Mouse (Mus musculus): Measurements from ENCODE around the gene Jhy.

Jhy gene

DNA sequence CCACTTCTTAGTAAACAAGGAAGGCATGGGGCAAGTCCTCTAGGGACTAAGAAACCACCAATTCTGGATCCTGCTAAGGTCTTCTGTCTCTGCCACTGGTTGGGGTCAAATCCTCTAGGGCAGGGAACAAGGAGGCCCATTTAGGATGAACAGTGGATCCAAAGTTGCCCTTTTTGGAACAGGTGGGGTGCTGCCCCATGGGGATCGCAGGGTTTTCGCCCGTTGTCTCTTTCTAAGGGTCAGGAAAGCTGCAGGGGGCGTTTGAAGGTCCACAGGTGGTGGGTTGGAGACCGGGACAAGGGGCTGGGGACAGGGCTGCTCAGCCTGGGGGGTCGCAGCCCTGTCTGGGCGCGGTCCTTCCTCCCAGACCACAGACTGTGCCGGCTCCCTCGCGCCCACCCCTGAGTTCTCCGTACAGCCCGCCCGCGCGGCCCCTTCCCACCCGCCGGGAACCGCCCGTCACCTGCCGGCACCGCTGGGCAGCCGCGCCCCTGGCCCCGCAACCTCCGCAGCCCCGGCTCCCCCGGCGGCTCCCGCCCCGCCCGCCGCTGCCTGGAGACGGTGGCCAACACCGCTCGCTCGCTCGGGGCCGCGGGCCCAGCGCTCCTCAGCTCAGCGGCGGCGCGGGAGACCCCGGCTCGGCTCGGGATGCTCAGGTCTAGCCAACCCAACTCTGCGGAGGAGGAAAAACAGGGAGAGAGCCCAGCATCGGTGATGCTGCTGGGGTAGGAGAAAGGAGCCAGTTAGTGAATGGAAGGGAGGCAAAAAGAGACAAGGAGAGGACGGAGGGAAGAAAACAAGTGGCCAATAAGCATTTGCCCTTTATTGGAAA lies at the start of gene Jhy:
Jhy (minus strand) TSS at position 533 of the 832 bp plus-strand sequence.
- no peak for DNase-seq (ENCODE audit: low read depth)

GRCm38 (mm10) chr9:41012456-41012855 lies 48.5 kb upstream of the Jhy start:
- DNase-seq (ENCODE audit: low read depth), result no peak

DNA sequence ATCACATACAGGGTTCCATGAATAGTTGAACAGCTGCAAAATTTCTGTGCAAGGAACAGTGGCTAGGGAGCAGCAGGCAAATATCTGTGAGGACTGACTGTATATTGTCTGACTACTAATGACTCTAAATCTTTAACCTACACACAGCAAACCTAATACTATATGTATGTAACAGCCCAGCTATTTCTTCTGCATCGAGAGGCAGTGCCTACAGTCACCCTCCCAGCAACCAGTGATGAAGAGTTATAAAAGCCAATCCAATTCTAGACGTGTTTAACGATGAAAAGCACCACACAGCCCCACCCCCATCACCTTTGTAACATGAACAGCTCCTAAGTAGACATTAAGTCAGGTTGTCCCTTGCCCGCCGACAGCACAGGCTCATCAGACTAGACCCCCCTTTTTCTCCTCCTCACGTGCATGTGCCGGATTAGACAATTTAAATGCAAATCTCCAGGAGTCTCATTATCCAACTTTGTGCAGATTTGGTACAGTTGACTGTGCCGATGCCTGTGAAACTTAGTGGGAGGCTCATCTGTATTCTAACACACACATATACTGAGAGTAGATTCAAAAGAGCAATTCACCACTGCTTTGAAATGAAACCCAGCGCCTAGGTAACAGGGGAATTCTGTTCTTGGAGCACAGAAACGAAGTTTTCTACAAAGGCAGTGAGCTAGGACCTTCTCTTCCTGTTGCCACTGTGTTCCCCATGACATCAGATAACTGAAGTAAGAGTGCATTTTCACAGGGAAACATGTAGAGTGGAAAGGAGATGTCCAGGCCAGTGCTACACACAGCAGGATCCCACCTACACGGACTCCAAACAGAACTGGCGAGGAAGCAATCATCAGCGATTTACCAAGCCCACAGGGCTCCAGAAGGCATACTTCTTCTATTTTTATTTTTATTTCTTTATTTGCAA lies 47.9 kb upstream of the Jhy start:
- DNase-seq (ENCODE audit: low read depth), result no peak

DNA sequence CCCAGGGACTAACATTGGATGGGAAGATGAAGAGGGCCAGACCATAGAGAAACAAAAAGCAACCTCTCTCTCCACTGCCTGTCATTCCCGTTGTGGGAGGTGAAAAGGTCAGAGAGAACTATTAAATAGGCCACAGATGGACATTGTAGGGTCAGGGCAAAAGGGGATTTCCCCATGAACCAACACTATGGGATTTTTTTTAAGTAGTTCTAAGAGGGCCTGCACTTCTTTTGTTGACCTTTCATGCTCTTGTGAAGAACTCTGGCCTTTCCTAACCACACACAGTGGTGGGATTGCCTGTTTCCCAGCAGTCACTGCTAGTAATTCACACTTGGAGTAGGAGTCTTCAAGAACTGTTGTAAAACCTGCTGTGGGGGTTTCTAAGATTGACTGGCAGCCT lies 43.9 kb upstream of the Jhy start:
- no peak for DNase-seq (ENCODE audit: low read depth)

GRCm38 (mm10) chr9:41004415-41004814 lies 40.5 kb upstream of the Jhy start, which contains the start of gene Crtam:
Gene Crtam, minus strand, starts transcription at chr9:41004628.
- DNase-seq (ENCODE audit: low read depth), result no peak

- no peak for DNase-seq (ENCODE audit: low read depth)
Observed at GRCm38 (mm10) chr9:40997116-40997779, 33.3 kb upstream of the Jhy start.

DNA sequence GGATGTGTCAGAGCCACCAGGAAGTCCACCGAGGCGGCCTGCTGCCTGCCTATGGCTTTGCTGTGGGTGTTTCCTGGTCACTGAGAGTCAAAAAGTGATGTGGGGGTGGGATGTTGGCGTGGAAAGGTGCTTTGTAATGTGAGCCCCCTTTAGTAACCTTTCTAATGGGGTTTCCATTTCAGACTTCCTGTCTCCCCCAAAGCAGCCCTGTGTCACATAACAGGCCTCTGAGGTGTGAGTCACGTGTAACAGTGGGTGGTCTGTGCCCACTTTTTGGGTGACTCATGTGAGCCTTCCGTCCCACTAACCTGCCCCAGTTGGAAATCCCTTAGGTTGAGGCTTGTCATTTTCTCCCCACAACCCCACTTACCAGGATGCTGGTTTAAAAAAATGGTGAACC lies 30.2 kb upstream of the Jhy start:
- peak; percentile 41 for DNase-seq (ENCODE audit: low read depth)

DNA sequence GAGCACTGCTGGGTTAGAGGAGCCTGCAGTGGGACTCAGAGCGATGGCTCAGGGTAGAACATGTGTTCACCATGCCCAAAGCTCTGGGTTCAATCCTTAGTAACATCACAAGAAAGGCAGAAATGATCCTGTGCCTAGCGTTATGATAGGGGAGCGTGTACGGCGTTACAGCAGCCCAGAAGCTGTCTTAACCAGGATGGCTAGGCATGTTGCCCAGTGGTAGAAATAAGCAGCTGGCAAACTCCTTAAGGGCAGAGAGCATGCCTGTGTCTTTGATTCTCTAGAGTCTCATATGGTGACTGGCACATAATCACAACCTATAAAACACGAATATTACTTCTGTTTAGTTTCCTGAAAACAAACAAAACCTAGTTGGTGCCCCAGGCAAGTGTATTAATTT lies 27.6 kb upstream of the Jhy start:
- DNase-seq (ENCODE audit: low read depth), result no peak

DNA sequence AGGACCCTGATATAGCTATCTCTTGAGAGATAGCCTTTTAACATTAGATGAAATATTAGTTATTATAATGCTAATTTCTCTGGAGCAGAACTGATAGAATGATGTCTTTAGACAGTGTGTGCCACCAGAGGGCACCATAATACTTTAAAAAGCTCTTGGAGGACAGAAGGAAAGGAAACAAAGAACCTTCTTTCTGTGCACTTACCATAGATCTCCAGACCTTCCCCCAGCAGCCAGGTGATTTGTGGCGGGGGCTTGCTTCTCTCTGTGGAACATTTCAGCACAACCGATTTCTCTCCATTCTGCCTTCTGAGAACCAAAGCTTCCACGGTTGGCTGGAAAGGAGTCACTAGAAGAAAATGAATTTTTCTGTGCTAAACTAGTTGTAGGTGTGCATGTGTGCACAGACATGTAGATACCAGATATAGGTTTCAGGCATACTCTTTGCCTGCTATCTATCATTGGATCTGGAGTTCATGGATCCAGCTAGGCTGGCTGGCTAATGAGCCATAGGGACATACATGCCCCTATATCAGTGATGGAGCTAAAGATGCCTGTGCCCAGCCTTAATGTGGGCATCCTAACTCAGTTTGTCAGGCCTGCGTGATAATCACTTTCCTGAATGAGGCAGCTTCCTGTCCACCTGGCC lies 26.1 kb upstream of the Jhy start:
- peak; percentile 69 for DNase-seq (ENCODE audit: low read depth)

- no peak for DNase-seq (ENCODE audit: low read depth)
Observed at GRCm38 (mm10) chr9:40984313-40984712, 20.4 kb upstream of the Jhy start.

- no peak for DNase-seq (ENCODE audit: low read depth)
Observed at GRCm38 (mm10) chr9:40983758-40984157, 19.8 kb upstream of the Jhy start.

DNA sequence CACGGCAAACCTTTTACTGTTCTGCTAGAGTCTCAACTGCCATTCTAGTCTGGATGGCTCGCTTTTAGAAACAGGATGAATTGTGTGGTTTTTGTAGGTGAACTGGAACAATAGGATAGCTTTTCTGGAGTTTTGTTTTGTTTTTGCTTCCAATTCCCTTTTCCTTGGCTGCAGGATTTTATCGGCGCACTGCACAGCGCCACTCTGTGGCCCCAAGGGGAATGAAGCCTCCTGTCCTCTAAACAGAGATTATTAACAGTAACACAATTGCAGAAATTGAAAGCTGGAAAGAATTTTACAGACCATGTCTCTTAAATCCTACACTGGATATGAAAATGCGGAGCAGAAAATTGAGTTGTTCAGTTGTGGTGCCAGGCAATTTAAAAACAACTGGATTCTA lies 18.6 kb upstream of the Jhy start:
- DNase-seq (ENCODE audit: low read depth), result peak; percentile 28

GRCm38 (mm10) chr9:40974042-40974801 lies 10.3 kb upstream of the Jhy start:
- DNase-seq (ENCODE audit: low read depth), result no peak

DNA sequence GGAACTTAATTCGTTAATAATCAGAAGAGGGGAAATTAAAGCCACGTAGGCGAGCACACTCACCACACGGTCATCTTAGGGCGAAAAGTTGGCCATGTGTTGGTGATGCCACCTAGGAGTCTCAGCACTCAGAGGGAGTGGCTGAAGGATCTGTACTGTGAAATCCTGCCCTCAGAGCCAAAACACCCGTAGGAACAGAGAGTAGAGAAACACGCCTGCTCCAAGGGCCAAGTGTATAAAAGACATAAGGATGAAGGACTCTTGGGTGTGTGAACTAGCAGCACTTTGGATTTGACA lies 448 bp upstream of the Jhy start:
- no peak for DNase-seq (ENCODE audit: low read depth)

- DNase-seq (ENCODE audit: low read depth), result no peak
Observed at GRCm38 (mm10) chr9:40961401-40961800, 2.5 kb downstream of the Jhy start.

DNA sequence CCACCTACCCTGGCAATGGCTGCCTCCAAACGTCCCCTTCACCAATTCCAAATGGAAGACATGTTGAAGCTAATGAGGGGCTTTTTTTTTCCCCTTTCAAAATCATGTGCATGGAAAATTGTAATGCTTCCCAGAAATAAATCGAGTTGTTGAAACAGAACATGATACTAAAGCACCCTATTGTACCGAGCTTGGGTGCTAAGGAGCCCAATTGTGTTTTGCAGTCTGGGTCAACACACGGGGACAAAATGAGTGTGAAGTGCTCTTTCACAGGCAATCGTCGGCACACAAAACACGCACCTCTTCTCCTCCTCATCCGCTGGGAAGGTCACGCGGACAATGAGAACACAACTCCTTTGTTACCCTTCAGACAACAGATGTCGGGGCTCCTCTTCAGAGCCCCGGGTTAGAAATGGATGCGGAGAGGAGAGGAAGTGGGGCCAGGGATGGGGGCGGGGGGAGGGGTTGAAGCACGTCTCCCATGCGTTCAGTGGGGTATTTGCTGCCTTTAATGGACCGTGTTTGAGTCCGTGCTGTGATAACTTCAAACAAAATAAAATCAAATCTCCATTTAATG lies 14.8 kb downstream of the Jhy start:
- no peak for DNase-seq (ENCODE audit: low read depth)

- no peak for DNase-seq (ENCODE audit: low read depth)
Observed at GRCm38 (mm10) chr9:40948473-40948872, 15.4 kb downstream of the Jhy start.

DNA sequence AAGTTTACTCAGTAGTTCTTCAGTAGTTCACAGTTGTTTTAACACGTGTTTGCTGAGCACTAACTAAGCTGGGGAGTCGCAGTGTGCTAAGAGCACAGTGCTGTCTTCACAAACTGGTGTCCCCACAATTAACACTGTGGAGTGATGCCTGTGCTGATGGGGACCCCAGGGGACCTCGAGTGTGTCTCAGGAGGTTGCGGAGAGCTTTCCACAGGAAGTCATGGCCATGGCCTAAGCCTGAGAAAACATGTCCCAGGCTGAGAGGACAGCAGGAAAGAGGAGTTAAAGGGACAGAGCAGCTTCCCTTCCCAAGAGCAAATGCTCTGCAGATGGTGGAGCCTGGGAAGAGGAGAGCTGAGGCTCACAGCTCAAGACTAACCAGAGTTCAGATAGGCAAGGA lies 16.8 kb downstream of the Jhy start:
- DNase-seq (ENCODE audit: low read depth), result no peak

GRCm38 (mm10) chr9:40937425-40937824 lies 26.5 kb downstream of the Jhy start:
- peak; percentile 11 for DNase-seq (ENCODE audit: low read depth)

GRCm38 (mm10) chr9:40933323-40933722 lies 30.6 kb downstream of the Jhy start:
- no peak for DNase-seq (ENCODE audit: low read depth)
